Mouse (Mus musculus): Measurements from ENCODE around the gene Bckdhb. TPM values are rescaled to one million over a fixed set of nuclear protein-coding genes. Genes with fewer than 3 reads are reported as not detected.
"Not testable (repeated sequence)": the region's sequence is repeated elsewhere in the genome, so short reads cannot be mapped to it uniquely, and the experiment has no call there.

The Bckdhb gene
- total RNA-seq, 4 experiments from 2014 or later: 38.7 to 43.0 (median 41.5) TPM

DNA sequence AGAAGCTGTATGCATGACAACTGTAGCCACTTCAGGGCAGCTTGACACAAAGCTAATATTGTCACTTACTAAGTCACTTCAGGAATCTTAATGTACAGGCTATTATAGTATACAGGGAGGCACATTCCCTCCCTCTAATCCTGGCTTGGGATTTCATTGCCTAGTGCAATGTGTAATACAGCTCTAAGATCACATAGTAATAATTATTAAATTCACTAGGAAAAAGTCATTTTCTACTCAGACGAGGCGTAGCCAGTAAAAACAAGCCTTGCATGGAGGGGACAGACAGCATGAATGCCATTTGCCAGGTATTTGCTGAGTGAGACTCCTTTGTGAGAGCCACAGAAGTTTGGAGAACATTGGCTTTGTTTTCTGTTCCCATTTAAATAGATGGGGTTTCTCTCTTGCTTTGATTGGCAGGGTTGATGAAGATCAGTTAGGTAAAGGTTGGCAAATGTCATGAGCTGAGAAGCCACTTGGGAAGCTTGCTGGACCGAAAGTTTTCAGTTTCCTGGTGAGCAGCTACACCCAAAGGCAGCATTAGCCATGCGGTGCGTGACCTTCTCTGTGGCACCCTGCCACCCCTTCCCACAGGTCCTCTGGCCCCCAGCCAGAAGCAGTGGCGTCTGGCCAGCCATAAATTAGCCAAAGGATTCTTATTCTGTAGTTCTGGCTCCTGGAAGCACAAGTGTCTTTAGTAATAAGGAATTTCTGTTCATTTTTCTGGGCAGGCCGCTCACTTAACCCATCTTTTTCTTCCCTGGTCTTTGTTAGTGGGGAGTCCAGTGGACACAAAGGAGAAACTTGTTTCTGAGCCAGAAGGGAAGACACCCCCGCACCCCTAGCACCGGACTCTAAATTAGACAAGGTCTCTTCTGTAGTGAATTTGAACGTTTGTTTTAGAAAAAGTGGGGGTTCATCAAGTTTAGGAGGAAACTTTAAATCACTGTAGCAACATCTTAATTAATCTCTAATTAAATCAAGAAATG is 37.4 kb downstream of the Bckdhb start:
- DNase-seq (ENCODE audit: low spot score in 2 of 2): peak; percentile 60 to 66

GRCm38 (mm10) chr9:83963296-83963695 is 38.4 kb downstream of the Bckdhb start:
- DNase-seq (ENCODE audit: low spot score in 2 of 2): no peak

GRCm38 (mm10) chr9:83964376-83964775 is 39.4 kb downstream of the Bckdhb start:
- no peak for DNase-seq (ENCODE audit: low spot score in 2 of 2)

DNA sequence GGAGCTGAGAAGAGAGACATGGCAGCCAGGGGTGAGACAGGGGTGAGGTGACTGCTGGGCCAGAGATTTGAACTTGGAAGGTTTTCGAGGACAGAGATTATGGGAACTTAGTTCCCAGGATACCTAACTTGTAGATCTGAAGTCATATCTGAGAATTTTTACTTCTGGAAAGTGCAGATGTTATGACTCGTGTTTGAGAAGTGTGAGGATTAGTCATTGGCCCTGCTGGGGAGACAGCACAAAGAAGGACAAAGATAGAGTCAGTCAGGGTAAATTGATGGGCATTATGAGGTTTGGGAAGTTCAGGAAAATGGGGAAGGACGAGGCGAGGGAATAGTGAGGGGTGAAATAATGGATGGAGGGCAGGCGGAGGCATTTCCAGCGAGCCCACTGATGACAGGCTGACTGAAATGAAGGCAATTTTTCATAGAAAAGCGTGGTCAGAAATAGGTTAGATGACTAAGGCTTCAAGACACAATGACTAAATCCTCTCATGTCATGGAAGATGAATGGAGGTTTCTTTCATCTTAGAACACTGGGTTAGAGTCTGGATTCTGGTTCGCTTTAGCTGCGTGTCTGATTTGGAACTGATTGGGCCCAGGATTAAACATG is 42.6 kb downstream of the Bckdhb start:
- no peak for DNase-seq (ENCODE audit: low spot score in 2 of 2)

- DNase-seq (ENCODE audit: low spot score in 2 of 2): peak in 1 of 2 experiments; percentile 20
Measured at GRCm38 (mm10) chr9:83969326-83969725, 44.4 kb downstream of the Bckdhb start.

GRCm38 (mm10) chr9:83973467-83973866 is 48.5 kb downstream of the Bckdhb start:
- DNase-seq (ENCODE audit: low spot score in 2 of 2): no peak

GRCm38 (mm10) chr9:83975811-83976210 is 50.9 kb downstream of the Bckdhb start:
- no peak for DNase-seq (ENCODE audit: low spot score in 2 of 2)

DNA sequence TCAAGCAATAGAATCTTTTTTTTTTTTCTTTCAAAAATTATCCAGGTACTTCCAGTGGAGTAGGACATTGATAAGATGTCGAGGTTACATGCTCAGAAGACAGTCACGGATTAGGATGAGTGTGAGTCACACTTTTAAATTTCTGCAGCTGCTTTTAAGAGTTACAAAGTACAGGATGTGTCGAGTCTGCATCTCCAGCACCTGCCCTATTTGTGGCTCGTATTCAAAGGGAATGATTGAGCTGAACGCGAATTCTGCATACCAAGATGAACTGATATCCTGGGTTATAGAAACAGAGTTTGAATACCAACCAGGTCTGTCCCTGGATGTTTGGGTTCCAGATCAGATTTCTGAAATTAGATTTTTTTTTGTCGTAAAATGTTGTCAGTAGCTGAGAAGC is 56.3 kb downstream of the Bckdhb start:
- no peak for DNase-seq (ENCODE audit: low spot score in 2 of 2)

- DNase-seq (ENCODE audit: low spot score in 2 of 2): no peak
Measured at GRCm38 (mm10) chr9:84008961-84009360, 84.0 kb downstream of the Bckdhb start.

DNA sequence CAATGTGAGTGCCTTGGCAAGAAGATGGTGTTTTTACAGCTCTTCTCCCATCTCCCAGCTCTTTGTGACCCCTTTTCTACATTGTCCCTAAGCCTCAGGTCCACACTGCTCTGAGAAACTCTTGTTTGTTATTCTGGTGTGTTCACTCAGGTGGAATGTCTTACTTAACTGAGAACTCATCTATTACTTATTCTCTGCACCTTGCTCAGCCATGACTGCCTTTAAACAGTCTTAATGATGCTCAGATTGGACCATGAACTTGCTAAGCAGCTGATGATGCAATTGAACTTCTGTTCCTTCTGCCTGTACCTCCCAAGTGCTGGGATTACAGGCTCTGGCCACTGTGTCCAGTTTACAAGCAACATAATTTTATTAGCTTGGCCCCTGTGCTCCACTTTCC is 86.2 kb downstream of the Bckdhb start:
- DNase-seq (ENCODE audit: low spot score in 2 of 2): no peak

GRCm38 (mm10) chr9:84018141-84018540 is 93.2 kb downstream of the Bckdhb start:
- not testable (repeated sequence) for DNase-seq (ENCODE audit: low spot score in 2 of 2)

GRCm38 (mm10) chr9:84019627-84020026 is 94.7 kb downstream of the Bckdhb start:
- no peak for DNase-seq (ENCODE audit: low spot score in 2 of 2)

DNA sequence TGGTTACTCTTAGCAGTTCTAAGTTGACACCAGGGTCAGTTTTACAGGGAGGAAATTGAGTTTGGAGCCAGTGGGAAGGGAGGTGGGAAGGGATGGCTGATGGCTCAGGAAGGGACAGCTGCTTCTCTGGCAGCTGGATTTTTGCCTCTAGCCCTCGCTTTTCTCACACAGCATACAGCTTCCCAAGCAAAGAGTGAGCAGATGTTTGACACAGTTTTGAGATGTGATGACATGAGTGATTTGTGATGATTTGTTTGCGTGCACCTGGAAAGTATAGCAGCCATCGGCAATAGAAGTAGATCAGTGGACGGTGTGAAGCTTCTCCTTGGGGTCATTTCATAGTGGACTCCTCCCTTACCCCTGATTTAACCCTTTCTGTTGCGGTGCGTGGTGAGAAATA is 96.2 kb downstream of the Bckdhb start:
- no peak for DNase-seq (ENCODE audit: low spot score in 2 of 2)

DNA sequence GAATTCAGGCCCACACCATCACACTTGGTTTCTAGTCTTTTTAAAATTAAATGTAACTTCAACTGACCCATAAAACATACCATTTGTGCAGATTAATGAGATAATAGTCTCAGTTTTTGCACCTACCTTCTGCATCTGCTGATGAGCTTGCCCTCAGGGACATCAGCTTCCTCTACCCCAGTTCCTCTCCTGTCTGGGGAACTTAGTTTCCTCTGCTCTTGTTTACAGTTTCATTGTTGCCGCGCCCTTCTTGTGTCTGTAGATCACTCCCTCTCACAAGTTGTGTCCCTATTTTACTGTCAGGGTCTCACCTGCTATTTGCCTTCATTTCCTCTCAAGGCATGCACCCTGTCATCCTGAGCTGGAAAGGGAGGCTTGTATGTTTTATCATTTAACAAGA is 103.2 kb downstream of the Bckdhb start:
- no peak for DNase-seq (ENCODE audit: low spot score in 2 of 2)

DNA sequence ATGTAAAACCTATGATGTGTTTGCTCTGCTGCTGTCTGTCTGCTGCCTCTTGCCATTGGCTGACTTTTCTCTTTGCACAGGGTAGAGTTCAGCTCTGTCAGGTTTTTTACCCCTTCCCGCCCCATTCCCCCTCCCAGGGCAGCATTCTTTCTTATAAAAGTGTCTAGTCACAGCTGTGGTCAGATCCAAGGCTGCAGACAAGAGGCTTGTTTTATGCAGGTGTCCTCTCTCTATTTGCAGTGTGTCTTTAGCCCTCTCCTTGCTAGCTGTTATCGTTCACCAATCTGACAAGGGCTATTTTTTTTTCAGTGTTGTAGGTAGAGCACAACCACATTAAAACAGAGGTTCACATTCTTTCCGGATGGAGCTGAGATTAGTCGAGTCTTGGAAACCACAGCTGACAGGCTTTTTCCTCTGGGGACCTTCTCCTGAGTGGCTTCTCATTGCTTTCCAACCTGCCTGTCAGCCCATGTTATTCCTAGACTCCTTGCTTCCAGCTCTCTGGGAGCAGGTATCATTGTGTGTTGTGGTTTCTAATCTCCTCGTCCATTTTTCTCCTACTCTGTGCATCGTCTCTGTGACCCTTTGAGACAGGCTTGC is 105.8 kb downstream of the Bckdhb start:
- no peak for DNase-seq (ENCODE audit: low spot score in 2 of 2)

GRCm38 (mm10) chr9:84031406-84031805 is 106.5 kb downstream of the Bckdhb start:
- no peak for DNase-seq (ENCODE audit: low spot score in 2 of 2)

DNA sequence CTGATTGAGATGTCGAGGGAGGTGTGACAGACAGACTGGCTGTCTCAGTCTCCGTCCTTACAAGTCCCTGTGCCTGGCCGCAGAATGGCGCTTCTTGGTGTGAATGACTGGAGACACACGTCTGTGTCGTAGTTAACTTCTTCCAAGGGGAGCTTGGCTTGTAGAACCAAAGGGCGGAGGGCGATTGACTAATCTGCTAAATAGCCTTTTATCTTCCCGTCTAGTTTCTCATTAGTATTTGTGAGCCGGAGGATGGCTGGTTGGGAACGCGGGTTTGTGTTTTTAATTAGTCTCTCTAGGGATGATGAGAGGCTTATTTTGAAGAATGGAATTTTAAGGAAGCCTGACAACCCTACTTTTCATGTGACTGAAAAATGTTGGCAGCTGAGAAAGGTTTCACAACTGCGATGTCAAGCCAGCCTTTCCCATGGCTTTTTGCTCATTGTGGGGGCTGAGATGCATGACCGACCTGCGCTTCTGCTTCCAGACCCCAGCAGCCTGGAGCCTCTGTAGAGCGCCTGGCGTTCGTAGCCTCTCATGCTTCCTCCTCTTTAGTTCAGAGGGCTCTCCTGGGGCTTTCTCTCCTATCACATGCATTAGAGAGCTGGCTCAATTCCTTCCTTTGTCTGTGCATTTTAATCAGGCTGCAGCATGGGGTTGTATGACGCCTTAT is 107.9 kb downstream of the Bckdhb start:
- no peak for DNase-seq (ENCODE audit: low spot score in 2 of 2)

DNA sequence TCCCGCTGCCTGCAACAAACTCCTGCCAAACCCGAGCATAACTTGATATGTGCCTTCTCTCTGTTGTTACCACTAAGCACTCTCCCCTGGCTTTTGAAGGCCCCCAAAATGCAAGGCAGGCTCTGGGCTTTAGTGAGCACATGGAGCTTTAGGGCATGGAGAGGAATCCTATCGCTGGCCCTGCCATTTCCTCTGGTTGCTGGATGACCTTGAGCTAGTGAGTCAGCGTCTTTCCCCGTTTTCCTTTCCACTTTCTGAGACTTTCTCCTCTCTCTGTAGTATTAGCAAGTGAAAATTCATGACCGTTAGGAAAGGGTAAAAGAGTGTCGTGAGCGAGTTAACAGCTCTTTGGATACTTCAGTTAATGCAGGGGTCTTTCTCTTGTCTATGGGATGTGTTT is 111.1 kb downstream of the Bckdhb start:
- no peak for DNase-seq (ENCODE audit: low spot score in 2 of 2)

DNA sequence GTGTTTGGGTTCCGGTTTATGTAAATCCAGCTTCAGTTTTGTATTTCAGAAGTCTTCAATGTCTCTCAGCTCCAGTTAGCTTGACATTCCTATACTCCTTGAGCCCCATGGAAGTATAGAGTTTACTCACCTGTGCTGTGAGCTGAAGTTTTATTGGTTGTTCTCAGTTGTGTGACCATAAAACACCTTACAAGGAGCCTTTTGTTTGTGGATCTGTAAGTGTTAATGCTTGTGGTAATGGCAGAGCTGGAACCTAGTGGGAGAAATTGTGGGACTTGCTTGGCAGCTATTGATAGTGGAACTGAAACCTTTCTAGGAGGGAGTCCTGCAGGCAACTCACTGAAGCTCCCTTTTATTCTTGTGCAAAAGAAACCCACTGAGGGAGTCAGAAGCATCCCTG is 112.3 kb downstream of the Bckdhb start:
- DNase-seq (ENCODE audit: low spot score in 2 of 2): no peak

GRCm38 (mm10) chr9:84038946-84039345 is 114.0 kb downstream of the Bckdhb start:
- DNase-seq (ENCODE audit: low spot score in 2 of 2): no peak

GRCm38 (mm10) chr9:84040376-84040775 is 115.4 kb downstream of the Bckdhb start:
- DNase-seq (ENCODE audit: low spot score in 2 of 2): no peak
